Mouse (Mus musculus): ENCODE results near the gene Cdc25a.

Gene Cdc25a

GRCm38 (mm10) chr9:109874797-109875691 lies at the start of gene Cdc25a:
TSS of gene Cdc25a (plus strand) at chr9:109875579.
- in situ Hi-C loops (cut with MboI, MseI) = loop anchor here (5.0 kb wide), 1 partner anchor 823 kb away; no protein-coding TSS in a partner anchor

- in situ Hi-C loops (cut with MboI, MseI) = no loop called here
Measured at GRCm38 (mm10) chr9:109825739-109826138, 49.6 kb upstream of the Cdc25a start.

GRCm38 (mm10) chr9:109826181-109826580 lies 49.2 kb upstream of the Cdc25a start:
- in situ Hi-C loops (cut with MboI, MseI) = no loop called here

GRCm38 (mm10) chr9:109832391-109833087 lies 42.8 kb upstream of the Cdc25a start, which contains the start of gene Nme6:
TSS of gene Nme6 (plus strand) at chr9:109832749.
- in situ Hi-C loops (cut with MboI, MseI) = no loop called here

- in situ Hi-C loops (cut with MboI, MseI) = no loop called here
Measured at GRCm38 (mm10) chr9:109833088-109833412, 42.3 kb upstream of the Cdc25a start.

GRCm38 (mm10) chr9:109849312-109849758 lies 26.0 kb upstream of the Cdc25a start, which contains the start of gene Camp:
TSS of gene Camp (minus strand) at chr9:109849617.
- in situ Hi-C loops (cut with MboI, MseI) = no loop called here

- in situ Hi-C loops (cut with MboI, MseI) = loop anchor here (10.0 kb wide), 1 partner anchor 1005 kb away; no protein-coding TSS in a partner anchor
Measured at GRCm38 (mm10) chr9:109850099-109850498, 25.3 kb upstream of the Cdc25a start.

- in situ Hi-C loops (cut with MboI, MseI) = loop anchor here (10.0 kb wide), 1 partner anchor 1010 kb away; no protein-coding TSS in a partner anchor
Measured at GRCm38 (mm10) chr9:109854341-109854740, 21.0 kb upstream of the Cdc25a start.

- in situ Hi-C loops (cut with MboI, MseI) = loop anchor here (10.0 kb wide), 1 partner anchor 1011 kb away; no protein-coding TSS in a partner anchor
Measured at GRCm38 (mm10) chr9:109855947-109856346, 19.4 kb upstream of the Cdc25a start.

- in situ Hi-C loops (cut with MboI, MseI) = no loop called here
Measured at GRCm38 (mm10) chr9:109862397-109863044, 12.9 kb upstream of the Cdc25a start.

GRCm38 (mm10) chr9:109863085-109863484 lies 12.3 kb upstream of the Cdc25a start:
- in situ Hi-C loops (cut with MboI, MseI) = no loop called here

GRCm38 (mm10) chr9:109866218-109866617 lies 9.2 kb upstream of the Cdc25a start:
- in situ Hi-C loops (cut with MboI, MseI) = no loop called here

- in situ Hi-C loops (cut with MboI, MseI) = no loop called here
Measured at GRCm38 (mm10) chr9:109870983-109871572, 4.3 kb upstream of the Cdc25a start.

- in situ Hi-C loops (cut with MboI, MseI) = loop anchor here (5.0 kb wide), 1 partner anchor 824 kb away; no protein-coding TSS in a partner anchor
Measured at GRCm38 (mm10) chr9:109875695-109876601, 569 bp downstream of the Cdc25a start.

- in situ Hi-C loops (cut with MboI, MseI) = loop anchor here (5.0 kb wide), 1 partner anchor 824 kb away; no protein-coding TSS in a partner anchor
Measured at GRCm38 (mm10) chr9:109876756-109877155, 1.4 kb downstream of the Cdc25a start.

- in situ Hi-C loops (cut with MboI, MseI) = loop anchor here (5.0 kb wide), 1 partner anchor 825 kb away; no protein-coding TSS in a partner anchor
Measured at GRCm38 (mm10) chr9:109877666-109878065, 2.3 kb downstream of the Cdc25a start.

GRCm38 (mm10) chr9:109879305-109879704 lies 3.9 kb downstream of the Cdc25a start:
- in situ Hi-C loops (cut with MboI, MseI) = loop anchor here (5.0 kb wide), 1 partner anchor 827 kb away; no protein-coding TSS in a partner anchor

- in situ Hi-C loops (cut with MboI, MseI) = no loop called here
Measured at GRCm38 (mm10) chr9:109886259-109886658, 10.9 kb downstream of the Cdc25a start.

- in situ Hi-C loops (cut with MboI, MseI) = no loop called here
Measured at GRCm38 (mm10) chr9:109887321-109887720, 11.9 kb downstream of the Cdc25a start.

- in situ Hi-C loops (cut with MboI, MseI) = loop anchor here (10.0 kb wide), 1 partner anchor 183 kb away; no protein-coding TSS in a partner anchor
Measured at GRCm38 (mm10) chr9:109891501-109891900, 16.1 kb downstream of the Cdc25a start.

Data from regulatory T cell (primary cell).